Mouse (Mus musculus) CD4-positive helper T cell, adult 2 months (primary cell): ENCODE results near the gene Fgfr2.

ENCODE experiments used
- DNase-seq: peaks from one replicate; pipeline ENCODE4 v3.0.0-alpha.2; 2012; ENCODE audit warnings: low read depth, missing footprints, low spot score

The Fgfr2 gene

DNA sequence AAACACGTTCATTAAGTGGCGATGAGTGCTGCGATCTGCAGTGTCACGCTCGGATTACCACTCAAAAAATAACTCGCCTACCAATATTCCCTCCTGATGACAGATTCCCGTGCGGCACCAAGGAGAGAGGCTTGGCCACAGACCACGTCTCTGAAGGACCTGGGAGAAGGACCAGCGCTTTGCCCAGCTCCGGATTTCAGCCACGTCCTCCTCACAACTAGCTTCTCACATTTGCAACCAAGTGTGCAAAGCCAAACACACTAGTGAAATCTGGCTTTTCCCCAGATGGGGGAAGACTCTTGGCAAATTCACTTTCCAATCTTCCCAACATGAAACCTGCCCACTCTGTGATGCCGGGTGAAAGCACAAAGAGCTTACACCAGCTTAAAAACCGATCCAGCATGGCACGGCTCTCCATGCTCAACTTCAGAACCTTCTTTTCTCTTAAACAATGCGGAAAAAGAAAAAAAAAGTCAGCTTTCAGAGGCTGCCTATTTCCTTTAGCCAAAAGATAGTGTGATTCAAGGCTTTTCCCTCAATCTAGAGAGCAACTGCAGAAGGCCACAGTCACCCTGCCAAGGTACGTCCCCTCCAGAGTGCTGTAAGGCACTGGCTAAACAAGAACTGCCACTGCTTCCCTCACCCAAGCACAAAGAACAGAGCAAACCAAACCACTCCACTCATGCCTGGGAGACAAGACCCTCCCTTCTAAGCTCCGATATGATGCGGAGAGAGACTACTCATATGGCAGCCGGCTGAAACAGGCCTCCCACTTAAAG is 2862.1 kb downstream of the Fgfr2 start:
- no peak for DNase-seq

GRCm38 (mm10) chr7:130260060-130260459 is 2863.1 kb downstream of the Fgfr2 start:
- no peak for DNase-seq

DNA sequence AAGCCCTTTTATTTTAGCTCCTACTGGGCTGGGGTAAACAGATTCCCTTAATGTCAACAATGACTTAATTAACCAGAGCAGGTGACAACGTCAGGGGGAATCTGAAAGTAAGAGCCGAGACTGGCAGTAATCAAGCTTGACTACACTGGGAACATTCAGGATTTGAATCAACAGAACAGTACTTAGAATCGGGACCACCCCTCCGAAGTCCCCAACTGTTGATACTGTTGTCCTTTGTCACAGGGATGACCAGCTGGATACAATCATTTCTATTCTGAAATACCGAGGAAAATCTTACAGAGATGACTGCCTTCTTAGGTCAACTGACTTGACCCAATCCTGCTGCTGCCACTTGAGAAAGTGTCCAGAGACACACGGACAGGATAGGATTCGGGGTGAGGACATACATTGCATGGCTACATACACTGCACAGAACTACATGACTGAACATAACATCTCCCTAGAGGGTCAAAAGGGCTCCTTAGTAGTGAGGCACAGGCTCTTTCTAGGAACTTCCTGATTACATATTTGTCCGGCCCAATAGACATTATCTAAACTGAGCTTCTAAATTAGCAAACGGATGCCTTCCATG is 2864.3 kb downstream of the Fgfr2 start:
- no peak for DNase-seq

DNA sequence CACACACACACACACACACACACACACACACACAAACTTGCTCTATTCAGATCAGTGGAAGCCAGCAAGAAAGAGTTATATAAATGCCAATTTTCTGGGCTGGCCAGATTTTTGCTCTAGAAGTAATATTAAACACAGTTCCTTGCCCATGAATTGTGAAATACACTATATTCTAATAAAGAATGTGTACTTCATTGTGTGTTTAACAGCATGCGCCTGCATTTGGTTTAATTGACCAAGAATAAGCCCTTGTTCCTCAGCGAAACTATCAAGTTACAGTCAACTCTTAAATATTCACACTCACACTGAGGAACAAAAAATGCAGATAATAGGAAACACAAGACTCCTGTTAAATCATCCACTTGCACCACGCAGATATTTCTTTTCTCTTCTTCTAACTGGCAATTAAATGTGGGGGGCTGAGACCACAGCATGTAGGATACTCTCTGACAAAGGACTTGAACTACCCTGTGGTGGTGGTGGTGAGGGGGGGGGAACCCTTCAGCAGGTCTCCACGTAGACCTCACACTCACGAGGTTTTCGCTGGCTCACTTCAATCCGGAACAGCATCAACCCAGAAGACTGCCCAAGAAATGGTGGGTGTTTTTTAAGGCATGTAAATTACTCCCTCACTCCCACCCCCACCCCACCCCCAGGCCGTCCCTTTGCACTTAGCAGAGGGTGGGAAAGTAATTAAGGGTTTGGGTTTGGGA is 2865.0 kb downstream of the Fgfr2 start:
- no peak for DNase-seq

DNA sequence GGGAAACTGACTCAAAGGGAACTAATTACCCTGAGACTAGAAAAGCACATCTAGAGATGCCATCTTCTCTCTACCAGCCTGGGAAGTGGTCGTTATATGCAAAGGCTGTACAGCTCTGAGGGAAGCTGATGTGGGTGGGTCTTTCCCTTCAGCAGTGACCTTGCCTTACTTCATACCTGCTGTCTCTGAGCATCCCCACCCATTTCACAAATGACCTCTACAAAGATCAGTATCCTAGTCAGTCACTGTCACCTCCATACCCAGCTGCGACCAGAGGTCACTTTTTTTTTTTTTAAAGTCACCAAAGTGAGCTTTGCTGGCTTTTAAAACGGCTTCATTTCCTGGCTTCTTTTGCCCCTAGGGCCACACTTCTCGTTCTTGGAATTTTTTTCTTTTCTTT is 2869.9 kb downstream of the Fgfr2 start:
- no peak for DNase-seq

GRCm38 (mm10) chr7:130251936-130252523 is 2871.1 kb downstream of the Fgfr2 start:
- no peak for DNase-seq

DNA sequence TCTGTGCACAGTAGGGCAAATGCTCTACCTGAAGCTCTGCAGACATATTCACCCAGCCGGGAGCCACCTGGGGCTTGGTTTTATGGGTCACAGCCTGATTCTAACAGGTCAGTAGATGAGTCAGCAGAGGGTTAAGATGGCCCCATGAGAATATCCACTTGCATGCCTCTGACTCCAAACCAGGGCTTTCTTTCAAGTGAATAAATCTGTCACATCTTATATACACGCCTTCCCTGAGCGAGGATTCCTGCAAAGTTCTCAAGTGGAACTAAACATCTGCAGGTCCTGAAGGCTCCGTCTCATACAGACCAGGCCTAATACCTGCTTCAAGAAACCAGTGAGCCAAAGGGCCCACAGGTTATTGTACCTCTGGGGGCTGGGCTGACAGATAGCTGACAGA is 2872.2 kb downstream of the Fgfr2 start:
- DNase-seq: no peak

DNA sequence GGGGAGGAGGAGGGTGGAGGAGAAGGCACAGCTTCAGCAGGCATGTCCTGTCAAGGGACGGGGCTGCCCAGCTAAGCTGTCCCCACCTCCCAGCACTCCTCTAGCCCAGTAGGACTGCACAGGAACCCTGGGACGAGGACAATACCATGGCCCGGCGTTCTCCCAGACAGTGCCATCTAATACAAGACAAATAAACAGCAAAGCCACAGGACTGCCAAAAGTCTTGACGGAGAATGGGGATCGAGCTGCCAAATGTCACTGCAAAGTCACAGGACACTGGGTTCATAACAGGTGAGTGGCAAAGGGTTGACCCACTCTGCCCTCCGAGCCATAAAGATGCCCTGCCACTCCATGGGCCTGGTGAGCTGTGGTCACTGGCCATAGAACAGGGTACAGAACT is 2874.7 kb downstream of the Fgfr2 start:
- DNase-seq: no peak

DNA sequence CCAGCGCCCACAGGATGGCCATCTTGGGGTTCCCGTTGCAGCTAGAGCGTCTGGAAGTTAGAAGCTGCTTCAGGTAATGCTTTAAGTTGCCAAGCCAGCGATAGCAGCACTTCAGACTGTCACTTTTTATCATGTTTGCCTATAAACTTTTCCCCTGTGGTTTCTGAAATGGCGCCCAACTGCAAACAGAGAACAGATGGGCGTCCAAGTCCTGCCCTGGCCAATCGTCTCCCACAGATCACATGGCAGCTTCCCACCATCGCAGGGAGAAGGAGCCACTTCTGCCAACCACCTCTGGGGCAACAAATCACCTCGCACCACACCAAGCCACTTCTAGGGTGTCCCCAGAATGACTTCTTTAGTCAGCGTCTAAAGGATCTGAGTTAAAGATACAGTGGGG is 2875.3 kb downstream of the Fgfr2 start:
- no peak for DNase-seq

DNA sequence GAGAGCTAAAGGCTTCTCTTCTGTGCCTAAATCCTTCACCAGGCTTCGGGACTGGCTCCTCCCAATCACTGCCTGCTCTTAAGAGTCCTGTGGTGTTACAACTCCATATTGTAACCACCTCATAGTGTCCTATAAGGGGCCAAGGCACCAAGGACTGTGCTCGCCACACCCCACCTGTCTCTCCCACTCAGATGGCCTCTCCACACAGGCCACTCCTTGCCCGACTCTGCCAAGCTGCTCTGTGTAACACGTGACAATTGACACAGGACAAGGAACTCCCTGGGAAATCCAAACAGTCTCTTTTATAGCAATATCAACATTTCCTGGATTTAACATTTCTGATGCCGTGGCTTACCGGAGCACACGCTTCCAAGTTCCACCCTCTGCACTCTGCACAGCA is 2876.7 kb downstream of the Fgfr2 start:
- DNase-seq: no peak

DNA sequence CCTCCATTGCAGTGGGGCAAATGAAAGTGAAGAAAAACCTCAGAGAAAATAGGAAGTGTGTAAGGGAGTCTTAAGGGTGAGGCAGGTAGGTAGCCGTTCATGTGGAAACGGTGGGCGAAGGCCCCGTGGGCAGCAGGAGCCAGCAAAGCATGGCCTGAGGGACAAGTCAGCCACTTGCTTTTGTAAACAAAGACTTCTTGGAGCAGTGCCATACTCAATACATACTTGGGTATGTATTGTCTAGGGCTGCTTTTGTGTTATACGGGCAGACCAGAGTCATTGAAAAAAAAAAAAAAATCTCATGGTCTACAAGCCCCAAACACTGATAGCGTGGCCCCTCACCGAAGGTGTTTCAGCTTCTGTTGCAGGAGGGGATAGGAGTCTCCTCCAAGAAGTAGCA is 2878.6 kb downstream of the Fgfr2 start:
- DNase-seq: no peak

DNA sequence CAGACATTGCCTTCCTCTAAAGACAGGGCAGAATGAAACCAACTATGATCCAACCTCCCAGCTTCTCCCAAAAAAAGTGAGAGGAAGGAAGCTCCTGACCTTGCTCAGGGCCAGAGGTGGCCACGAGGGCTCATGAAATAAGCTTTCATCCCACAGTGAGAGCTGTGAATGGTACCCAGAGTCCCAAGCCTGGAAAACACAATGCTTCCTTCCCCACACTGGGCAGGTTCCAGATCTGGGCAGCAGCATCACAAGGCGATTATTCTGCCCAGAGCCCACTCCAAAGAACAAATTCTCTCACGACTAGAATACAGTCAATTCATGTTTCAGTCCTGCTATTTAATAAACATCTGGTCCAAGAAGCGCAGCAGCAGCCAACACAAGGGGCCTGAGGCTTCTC is 2879.3 kb downstream of the Fgfr2 start:
- DNase-seq: no peak

- no peak for DNase-seq
Measured at GRCm38 (mm10) chr7:130240191-130240590, 2883.0 kb downstream of the Fgfr2 start.

DNA sequence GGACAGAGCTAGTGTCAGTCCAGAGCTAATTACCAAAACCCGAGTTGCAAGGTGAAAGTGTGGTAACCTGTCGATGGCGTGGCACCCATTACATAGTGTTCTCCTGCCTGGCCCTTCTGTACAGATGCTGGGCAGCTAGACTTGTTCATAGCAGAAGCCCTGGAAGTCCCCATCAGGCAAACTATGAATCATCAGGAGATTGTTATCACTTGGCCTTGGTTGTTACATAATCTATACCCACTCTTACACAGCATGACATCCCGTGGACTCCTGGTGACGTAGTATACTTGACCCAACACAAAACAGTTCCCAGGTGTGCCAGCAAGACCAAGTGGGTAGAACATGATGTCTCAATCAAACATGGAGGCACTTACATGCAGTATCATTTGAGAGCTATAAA is 2885.9 kb downstream of the Fgfr2 start:
- DNase-seq: no peak

GRCm38 (mm10) chr7:130233777-130234176 is 2889.4 kb downstream of the Fgfr2 start:
- no peak for DNase-seq

- no peak for DNase-seq
Measured at GRCm38 (mm10) chr7:130230034-130230433, 2893.1 kb downstream of the Fgfr2 start.

GRCm38 (mm10) chr7:130225227-130225626 is 2897.9 kb downstream of the Fgfr2 start:
- DNase-seq: no peak

- no peak for DNase-seq
Measured at GRCm38 (mm10) chr7:130222633-130223354, 2900.4 kb downstream of the Fgfr2 start.

GRCm38 (mm10) chr7:130221661-130222387 is 2901.3 kb downstream of the Fgfr2 start:
- DNase-seq: no peak

DNA sequence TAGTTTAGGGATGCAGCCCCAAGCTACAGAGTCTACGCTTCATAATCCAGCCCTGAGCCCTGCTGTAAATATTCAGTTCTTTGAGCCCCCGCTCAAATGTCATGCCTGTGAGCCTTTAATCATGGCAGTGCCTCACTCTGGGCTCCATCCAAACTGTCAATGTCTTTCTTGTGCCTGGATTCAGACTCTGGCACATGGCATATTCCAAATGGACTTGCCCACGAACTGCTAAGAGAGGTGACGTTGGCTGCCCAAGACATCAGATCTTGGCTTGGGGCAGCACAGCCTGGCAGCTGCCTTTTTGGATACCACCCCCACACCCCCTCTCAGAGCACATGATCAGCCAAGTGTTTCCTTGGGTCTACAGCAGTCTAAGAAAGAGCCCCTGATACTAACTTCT is 2902.5 kb downstream of the Fgfr2 start:
- DNase-seq: no peak

DNA sequence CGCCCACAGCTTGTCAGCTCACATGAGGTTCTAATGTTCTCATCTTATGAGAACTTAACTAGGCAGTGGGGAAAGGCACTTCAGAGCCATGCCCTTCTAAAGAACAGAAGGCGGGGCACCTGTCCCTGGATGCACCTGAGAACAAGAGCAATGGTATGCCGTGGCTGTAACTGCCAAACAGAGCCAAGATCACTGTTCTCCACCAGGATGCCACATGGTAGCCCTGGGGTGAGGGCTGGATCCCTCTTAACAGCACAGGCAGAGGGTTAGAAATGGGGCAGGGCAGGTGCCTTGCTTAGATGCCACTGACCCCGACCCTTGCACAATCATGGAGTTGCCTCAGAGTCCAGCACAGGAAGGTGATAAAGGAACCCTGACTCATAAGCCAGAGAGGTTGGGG is 2903.3 kb downstream of the Fgfr2 start:
- DNase-seq: no peak
